Mouse (Mus musculus) forebrain, embryonic 16.5 days (tissue): ENCODE data around the gene Cd160. TPM values are rescaled to one million over a fixed set of nuclear protein-coding genes. Genes with fewer than 3 reads are reported as not detected.

ENCODE experiments used
- ATAC-seq: fragments of 200-750 bp; cut with Nextera tagmentation; 2 replicates; pipeline ENCODE4 v1.8.0; 2017; ENCODE audit warnings: mild to moderate bottlenecking, moderate library complexity
- H3K27ac ChIP-seq: fragments of 300-500 bp; sonication (generic); 2 replicates; pipeline ENCODE4 v1.5.1; 2014; ENCODE audit warnings: low read length, control low read depth
- H3K27me3 ChIP-seq: fragments of 300-500 bp; sonication (generic); replicated peaks from 2 replicates; pipeline ENCODE4 v1.6.1; 2014; ENCODE audit warnings: low read length; ENCODE audit not compliant: control insufficient read depth, insufficient read depth
- H3K36me3 ChIP-seq: fragments of 300-500 bp; sonication (generic); 2 replicates; pipeline ENCODE4 v1.6.1; 2014; ENCODE audit not compliant: control insufficient read depth, insufficient read depth
- H3K4me1 ChIP-seq: fragments of 300-500 bp; sonication (generic); replicated peaks from 2 replicates; pipeline ENCODE4 v1.6.1; 2014; ENCODE audit warnings: low read length; ENCODE audit not compliant: control insufficient read depth, insufficient read depth
- H3K4me2 ChIP-seq: fragments of 300-500 bp; sonication (generic); 2 replicates; pipeline ENCODE4 v1.6.1; 2014; ENCODE audit warnings: mild to moderate bottlenecking, low read length, control low read depth
- H3K4me3 ChIP-seq: fragments of 300-500 bp; sonication (generic); replicated peaks from 2 replicates; pipeline ENCODE4 v1.5.1; 2014; ENCODE audit warnings: mild to moderate bottlenecking, low read length, control low read depth
- H3K9ac ChIP-seq: fragments of 300-500 bp; sonication (generic); replicated peaks from 2 replicates; pipeline ENCODE4 v1.6.1; 2014; ENCODE audit warnings: low read depth, low read length, control low read depth
- H3K9me3 ChIP-seq: fragments of 300-500 bp; sonication (generic); 2 replicates; pipeline ENCODE4 v1.6.1; 2016; ENCODE audit warnings: low read length; ENCODE audit not compliant: control insufficient read depth
- WGBS: fragments of 180-500 bp; shearing (Covaris S2); extraction: QIAGEN DNeasy Blood & Tissue Kit; methylation state at CpG from one replicate; pipeline ENCODE4 v1.1.7; 2014; 5-methylcytosine and 5-hydroxymethylcytosine counted together
- polyA plus RNA-seq: library from polyadenylated mRNA; unstranded; fragments of >200 nt; fragmentation: Nextera tagmentation; extraction: Ambion mirVana; gene quantifications from 2 replicates; pipeline ENCODE4 v1.2.1, GENCODE M21; 2015

Gene Cd160
- polyA plus RNA-seq, 1 experiment from 2014 or later: 0.08 TPM

GRCm38 (mm10) chr3:96855833-96856232, 26.7 kb upstream of the Cd160 start:
- WGBS: 72% methylated on average over 3 of the region's 3 CpGs
- ATAC-seq: no peak

GRCm38 (mm10) chr3:96854376-96854775, 25.2 kb upstream of the Cd160 start:
- Histone ChIP-seq H3K27ac (no peak overlapping the region), H3K4me1 (no peaks in the 10 kb centered on the region), H3K27me3 (no peaks in the 10 kb centered on the region), H3K9ac (no peak overlapping the region), H3K36me3 (no peaks in the 10 kb centered on the region), H3K9me3 (no peaks in the 10 kb centered on the region), H3K4me2 (no peak overlapping the region), H3K4me3 (no peak overlapping the region)
- ATAC-seq: no peak
- 90% methylated on average over 4 of the region's 4 CpGs for WGBS

More at GRCm38 (mm10) chr3:96855833-96856232, 26.7 kb upstream of the Cd160 start:
- Histone ChIP-seq H3K4me2 (no peak overlapping the region), H3K27me3 (no peaks in the 10 kb centered on the region), H3K9me3 (no peaks in the 10 kb centered on the region), H3K4me1 (no peaks in the 10 kb centered on the region), H3K27ac (no peak overlapping the region), H3K9ac (no peak overlapping the region), H3K4me3 (no peak overlapping the region), H3K36me3 (no peaks in the 10 kb centered on the region)

GRCm38 (mm10) chr3:96852561-96852960, 23.4 kb upstream of the Cd160 start:
- no peaks in the 10 kb centered on the region for H3K36me3 ChIP-seq
- H3K27ac ChIP-seq: no peak overlapping the region
- no peaks in the 10 kb centered on the region for H3K9me3 ChIP-seq
- H3K9ac ChIP-seq: no peak overlapping the region
- ATAC-seq: no peak
- H3K4me1 ChIP-seq: no peaks in the 10 kb centered on the region
- no peaks in the 10 kb centered on the region for H3K27me3 ChIP-seq
- 82% methylated on average over 6 of the region's 6 CpGs for WGBS
- no peak overlapping the region for H3K4me2 ChIP-seq
- no peak overlapping the region for H3K4me3 ChIP-seq

- 87% methylated on average over 2 of the region's 2 CpGs for WGBS
- no peak for ATAC-seq
- no peak overlapping the region for H3K4me3 ChIP-seq
- H3K9me3 ChIP-seq: no peaks in the 10 kb centered on the region
- no peak overlapping the region for H3K4me2 ChIP-seq
- no peak overlapping the region for H3K27ac ChIP-seq
- H3K9ac ChIP-seq: no peak overlapping the region
- H3K27me3 ChIP-seq: no peaks in the 10 kb centered on the region
- no peaks in the 10 kb centered on the region for H3K4me1 ChIP-seq
- no peaks in the 10 kb centered on the region for H3K36me3 ChIP-seq
These were observed 20.1 kb upstream of the Cd160 start for GRCm38 (mm10) chr3:96849168-96849727.

GRCm38 (mm10) chr3:96848470-96848869, 19.3 kb upstream of the Cd160 start:
- Histone ChIP-seq H3K9ac (no peak overlapping the region), H3K4me1 (no peaks in the 10 kb centered on the region), H3K4me3 (no peak overlapping the region), H3K27ac (no peak overlapping the region), H3K36me3 (no peaks in the 10 kb centered on the region), H3K4me2 (no peak overlapping the region), H3K9me3 (no peaks in the 10 kb centered on the region), H3K27me3 (no peaks in the 10 kb centered on the region)
- 87% methylated on average over 7 of the region's 8 CpGs for WGBS
- ATAC-seq: no peak

GRCm38 (mm10) chr3:96847661-96848060, 18.5 kb upstream of the Cd160 start:
- no peak overlapping the region for H3K4me3 ChIP-seq
- H3K4me1 ChIP-seq: no peaks in the 10 kb centered on the region
- no peak overlapping the region for H3K4me2 ChIP-seq
- H3K9me3 ChIP-seq: no peaks in the 10 kb centered on the region
- WGBS: 59% methylated on average over 6 of the region's 6 CpGs
- no peaks in the 10 kb centered on the region for H3K36me3 ChIP-seq
- ATAC-seq: no peak
- H3K27ac ChIP-seq: no peak overlapping the region
- no peaks in the 10 kb centered on the region for H3K27me3 ChIP-seq
- no peak overlapping the region for H3K9ac ChIP-seq

GRCm38 (mm10) chr3:96846985-96847384, 17.8 kb upstream of the Cd160 start:
- no peaks in the 10 kb centered on the region for H3K27me3 ChIP-seq
- H3K9me3 ChIP-seq: no peaks in the 10 kb centered on the region
- ATAC-seq: no peak
- 88% methylated on average over 12 of the region's 12 CpGs for WGBS
- no peak overlapping the region for H3K4me3 ChIP-seq
- no peaks in the 10 kb centered on the region for H3K36me3 ChIP-seq
- H3K4me2 ChIP-seq: no peak overlapping the region
- H3K4me1 ChIP-seq: no peaks in the 10 kb centered on the region
- no peak overlapping the region for H3K9ac ChIP-seq
- H3K27ac ChIP-seq: no peak overlapping the region

- Histone ChIP-seq H3K4me1 (no peaks in the 10 kb centered on the region), H3K27me3 (no peaks in the 10 kb centered on the region), H3K4me3 (no peak overlapping the region), H3K9me3 (no peaks in the 10 kb centered on the region), H3K36me3 (no peaks in the 10 kb centered on the region), H3K4me2 (no peak overlapping the region), H3K9ac (no peak overlapping the region), H3K27ac (no peak overlapping the region)
- WGBS: 88% methylated on average over 9 of the region's 9 CpGs
- ATAC-seq: no peak
These were observed 16.7 kb upstream of the Cd160 start for GRCm38 (mm10) chr3:96845806-96846205.

GRCm38 (mm10) chr3:96845191-96845590, 16.0 kb upstream of the Cd160 start:
- H3K9me3 ChIP-seq: no peaks in the 10 kb centered on the region
- H3K9ac ChIP-seq: no peak overlapping the region
- 93% methylated on average over 6 of the region's 6 CpGs for WGBS
- no peak overlapping the region for H3K27ac ChIP-seq
- H3K4me1 ChIP-seq: no peaks in the 10 kb centered on the region
- no peaks in the 10 kb centered on the region for H3K27me3 ChIP-seq
- ATAC-seq: no peak
- no peaks in the 10 kb centered on the region for H3K36me3 ChIP-seq
- H3K4me2 ChIP-seq: no peak overlapping the region
- H3K4me3 ChIP-seq: no peak overlapping the region
